Mouse (Mus musculus) stomach, embryonic 14.5 days (tissue): Measurements from ENCODE around the gene Kiss1r. TPM values are rescaled to one million over a fixed set of nuclear protein-coding genes. Genes with fewer than 3 reads are reported as not detected.

Source experiments
- ATAC-seq: fragments of 200-750 bp; cut with Nextera tagmentation; 2 replicates; pipeline ENCODE4 v1.8.0; 2017; ENCODE audit warnings: low read depth, moderate TSS enrichment; ENCODE audit not compliant: insufficient number of reproducible peaks, insufficient read depth, low FRiP score
- H3K27ac ChIP-seq: fragments of 300-500 bp; sonication (generic); 2 replicates; pipeline ENCODE4 v1.5.1; 2014; ENCODE audit warnings: mild to moderate bottlenecking, low read length, moderate library complexity, mixed read lengths
- H3K27me3 ChIP-seq: fragments of 300-500 bp; sonication (generic); 2 replicates; pipeline ENCODE4 v1.6.1; 2014; ENCODE audit warnings: low read length, control low read depth, mixed read lengths; ENCODE audit not compliant: control insufficient read depth, insufficient read depth
- H3K36me3 ChIP-seq: fragments of 300-500 bp; sonication (generic); 2 replicates; pipeline ENCODE4 v1.6.1; 2014; ENCODE audit warnings: mild to moderate bottlenecking, control low read depth, low read length, moderate library complexity, mixed read lengths; ENCODE audit not compliant: control insufficient read depth, insufficient read depth
- H3K4me1 ChIP-seq: fragments of 300-500 bp; sonication (generic); 2 replicates; pipeline ENCODE4 v1.6.1; 2014; ENCODE audit warnings: low read length, control low read depth, mixed read lengths; ENCODE audit not compliant: control insufficient read depth, insufficient read depth
- H3K4me2 ChIP-seq: fragments of 300-500 bp; sonication (generic); replicated peaks from 2 replicates; pipeline ENCODE4 v1.6.1; 2014; ENCODE audit warnings: low read depth, low read length, control low read depth
- H3K4me3 ChIP-seq: fragments of 300-500 bp; sonication (generic); 2 replicates; pipeline ENCODE4 v1.5.1; 2014; ENCODE audit warnings: low read depth, low read length, control low read depth
- H3K9ac ChIP-seq: fragments of 300-500 bp; sonication (generic); replicated peaks from 2 replicates; pipeline ENCODE4 v1.6.1; 2014; ENCODE audit warnings: low read depth, mild to moderate bottlenecking, control low read depth, low read length, moderate library complexity, mixed read lengths
- H3K9me3 ChIP-seq: fragments of 300-500 bp; sonication (generic); 2 replicates; pipeline ENCODE4 v1.6.1; 2016; ENCODE audit warnings: low read depth, low read length, control low read depth; ENCODE audit not compliant: control insufficient read depth
- WGBS: fragments of 180-500 bp; shearing (Covaris S2); extraction: QIAGEN DNeasy Blood & Tissue Kit; methylation state at CpG from one replicate; pipeline ENCODE4 v1.1.7; 2014; 5-methylcytosine and 5-hydroxymethylcytosine counted together
- polyA plus RNA-seq: library from polyadenylated mRNA; unstranded; fragments of >200 nt; fragmentation: Nextera tagmentation; extraction: Ambion mirVana; gene quantifications from 2 replicates; pipeline ENCODE4 v1.2.1, GENCODE M21; 2014

Gene Kiss1r
- polyA plus RNA-seq, 1 experiment from 2014 or later: 1.0 TPM

DNA sequence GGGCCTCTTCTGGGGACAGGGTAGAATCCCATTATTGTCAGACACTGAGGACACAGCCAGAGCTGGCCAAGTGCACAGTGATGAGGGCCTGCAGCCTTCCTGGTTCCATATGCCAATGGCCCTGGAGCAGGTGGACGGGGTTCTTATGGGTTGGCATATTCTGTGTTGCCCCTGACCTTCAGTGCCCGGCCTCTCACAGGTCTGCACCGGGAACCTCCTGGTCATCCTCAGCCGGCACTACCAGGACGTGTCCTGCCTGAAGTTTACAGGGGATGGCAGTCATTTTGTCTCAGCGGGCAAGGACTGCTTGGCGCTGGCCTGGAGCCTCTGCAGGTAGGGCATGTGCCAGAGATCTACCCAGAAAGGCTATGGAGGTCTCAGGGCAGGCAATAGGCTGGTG, 48.0 kb downstream of the Kiss1r start:
- Histone ChIP-seq H3K9me3 (no peaks in the 10 kb centered on the region), H3K36me3 (peaks cover 60% of the 10 kb centered on the region), H3K27me3 (no peaks in the 10 kb centered on the region), H3K4me1 (peaks cover 9% of the 10 kb centered on the region), H3K9ac (no peak overlapping the region), H3K27ac (no peak overlapping the region), H3K4me3 (no peak overlapping the region), H3K4me2 (no peak overlapping the region)
- 94% methylated on average over 7 of the region's 7 CpGs for WGBS
- ATAC-seq: no peak

DNA sequence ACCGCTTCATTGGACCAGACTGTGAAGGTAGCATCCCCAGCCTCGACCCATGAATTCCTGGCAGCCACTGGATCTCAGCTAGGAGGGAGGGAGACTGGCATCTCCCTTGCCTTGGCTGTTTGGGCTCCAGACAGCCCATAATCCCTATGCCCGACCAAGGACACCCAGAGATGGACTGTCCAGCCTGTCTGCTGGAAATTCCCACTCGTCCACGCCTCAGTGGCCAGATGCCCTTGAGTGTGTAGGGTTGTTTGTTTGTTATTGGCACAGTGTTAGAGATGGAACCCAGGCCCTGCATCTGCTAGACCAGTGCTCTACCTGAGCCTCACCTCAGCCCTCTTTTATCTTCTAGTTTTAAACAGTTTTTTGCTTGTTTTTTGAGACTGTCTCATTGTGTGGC, 48.6 kb downstream of the Kiss1r start:
- no peak overlapping the region for H3K4me3 ChIP-seq
- 93% methylated on average over 5 of the region's 5 CpGs for WGBS
- H3K9ac ChIP-seq: no peak overlapping the region
- no peak for ATAC-seq
- H3K36me3 ChIP-seq: peaks cover 60% of the 10 kb centered on the region
- H3K27me3 ChIP-seq: no peaks in the 10 kb centered on the region
- peaks cover 9% of the 10 kb centered on the region for H3K4me1 ChIP-seq
- H3K9me3 ChIP-seq: no peaks in the 10 kb centered on the region
- no peak overlapping the region for H3K27ac ChIP-seq
- no peak overlapping the region for H3K4me2 ChIP-seq

DNA sequence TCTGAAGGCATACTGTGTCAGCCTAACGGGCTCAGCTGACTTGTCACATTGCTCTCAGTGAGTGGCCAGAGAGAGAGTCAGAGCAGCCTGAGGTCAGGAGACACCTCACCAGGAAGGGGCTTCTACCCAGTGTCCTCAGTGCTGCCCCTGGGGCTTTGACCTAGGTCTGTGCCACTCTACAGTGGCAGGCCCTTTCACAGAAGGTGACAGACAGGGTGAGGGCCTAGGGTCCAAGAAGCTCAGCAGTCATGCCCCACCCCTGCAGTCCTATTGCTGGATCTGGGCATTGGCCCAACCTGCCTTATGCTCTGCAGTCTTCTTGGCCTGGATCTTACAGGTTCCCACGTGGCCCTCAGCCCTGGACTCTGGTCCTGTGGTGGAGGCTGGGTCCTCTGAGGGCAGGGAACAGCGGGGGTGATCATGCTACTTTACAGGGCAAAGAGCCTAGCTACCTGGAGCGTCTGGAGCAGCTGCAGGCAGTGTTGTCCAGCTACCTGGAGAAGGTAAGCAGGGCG, 50.2 kb downstream of the Kiss1r start:
- Histone ChIP-seq H3K27me3 (peaks cover 6% of the 10 kb centered on the region; the same call in 1 of the 2 replicates), H3K4me2 (no peak overlapping the region), H3K9ac (no peak overlapping the region), H3K27ac (no peak overlapping the region), H3K4me1 (peaks cover 3% of the 10 kb centered on the region; the same call in 1 of the 2 replicates), H3K36me3 (peaks cover 52% of the 10 kb centered on the region), H3K4me3 (no peak overlapping the region), H3K9me3 (no peaks in the 10 kb centered on the region)
- ATAC-seq: no peak
- WGBS: 94% methylated on average over 5 of the region's 5 CpGs

DNA sequence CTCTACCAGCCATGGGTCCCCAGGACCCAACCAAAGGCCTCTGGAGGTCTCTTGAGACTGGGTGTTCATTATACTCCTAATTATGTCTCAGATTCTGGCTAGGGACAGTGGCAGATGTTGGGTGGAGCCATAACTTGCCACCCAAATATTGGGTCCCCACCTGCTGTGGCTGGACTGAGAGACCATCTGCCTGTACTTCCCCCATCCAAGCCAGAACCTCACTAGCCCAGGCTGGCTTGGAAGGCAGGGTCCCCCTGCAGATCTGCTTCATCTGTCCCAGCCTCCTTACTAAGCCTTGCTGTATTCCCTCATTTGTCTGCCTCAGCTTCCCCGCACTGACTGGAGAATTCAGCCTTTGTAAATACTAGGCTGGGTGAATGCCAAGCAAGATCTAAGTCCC, 51.4 kb downstream of the Kiss1r start:
- no peak overlapping the region for H3K27ac ChIP-seq
- H3K9ac ChIP-seq: no peak overlapping the region
- ATAC-seq: no peak
- no peak overlapping the region for H3K4me2 ChIP-seq
- peaks cover 45% of the 10 kb centered on the region for H3K36me3 ChIP-seq
- H3K9me3 ChIP-seq: no peaks in the 10 kb centered on the region
- H3K4me1 ChIP-seq: peaks cover 3% of the 10 kb centered on the region; the same call in 1 of the 2 replicates
- WGBS: 60% methylated on average over 1 of the region's 1 CpGs
- no peak overlapping the region for H3K4me3 ChIP-seq
- peaks cover 6% of the 10 kb centered on the region; the same call in 1 of the 2 replicates for H3K27me3 ChIP-seq

DNA sequence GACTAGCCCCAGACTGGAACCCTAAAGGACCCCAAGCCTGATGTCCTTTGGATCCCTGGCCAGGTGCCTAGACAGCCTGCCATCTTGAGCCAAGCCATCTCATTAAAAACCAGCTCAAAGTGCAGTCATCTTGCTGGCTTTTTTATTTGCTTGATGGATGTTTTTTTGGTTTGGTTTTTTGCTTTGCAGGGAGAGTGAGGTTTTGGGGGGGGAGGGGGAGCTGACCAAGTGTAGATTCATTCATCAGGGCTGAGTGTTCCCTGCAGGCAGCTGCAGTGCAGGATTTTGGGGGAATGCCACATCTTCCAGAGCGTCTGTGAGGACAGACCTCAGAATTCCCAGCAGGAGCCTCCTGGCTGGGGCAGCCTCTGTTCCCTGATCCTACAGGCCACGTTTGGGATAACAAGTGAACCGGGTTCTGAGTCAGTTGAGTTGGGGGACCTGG, 52.4 kb downstream of the Kiss1r start:
- no peak overlapping the region for H3K4me2 ChIP-seq
- H3K9ac ChIP-seq: no peak overlapping the region
- 13% methylated on average over 3 of the region's 3 CpGs for WGBS
- peaks cover 6% of the 10 kb centered on the region; the same call in 1 of the 2 replicates for H3K27me3 ChIP-seq
- no peak overlapping the region for H3K4me3 ChIP-seq
- H3K36me3 ChIP-seq: peaks cover 40% of the 10 kb centered on the region
- ATAC-seq: no peak
- H3K4me1 ChIP-seq: peaks cover 3% of the 10 kb centered on the region; the same call in 1 of the 2 replicates
- no peaks in the 10 kb centered on the region for H3K9me3 ChIP-seq
- no peak overlapping the region for H3K27ac ChIP-seq

DNA sequence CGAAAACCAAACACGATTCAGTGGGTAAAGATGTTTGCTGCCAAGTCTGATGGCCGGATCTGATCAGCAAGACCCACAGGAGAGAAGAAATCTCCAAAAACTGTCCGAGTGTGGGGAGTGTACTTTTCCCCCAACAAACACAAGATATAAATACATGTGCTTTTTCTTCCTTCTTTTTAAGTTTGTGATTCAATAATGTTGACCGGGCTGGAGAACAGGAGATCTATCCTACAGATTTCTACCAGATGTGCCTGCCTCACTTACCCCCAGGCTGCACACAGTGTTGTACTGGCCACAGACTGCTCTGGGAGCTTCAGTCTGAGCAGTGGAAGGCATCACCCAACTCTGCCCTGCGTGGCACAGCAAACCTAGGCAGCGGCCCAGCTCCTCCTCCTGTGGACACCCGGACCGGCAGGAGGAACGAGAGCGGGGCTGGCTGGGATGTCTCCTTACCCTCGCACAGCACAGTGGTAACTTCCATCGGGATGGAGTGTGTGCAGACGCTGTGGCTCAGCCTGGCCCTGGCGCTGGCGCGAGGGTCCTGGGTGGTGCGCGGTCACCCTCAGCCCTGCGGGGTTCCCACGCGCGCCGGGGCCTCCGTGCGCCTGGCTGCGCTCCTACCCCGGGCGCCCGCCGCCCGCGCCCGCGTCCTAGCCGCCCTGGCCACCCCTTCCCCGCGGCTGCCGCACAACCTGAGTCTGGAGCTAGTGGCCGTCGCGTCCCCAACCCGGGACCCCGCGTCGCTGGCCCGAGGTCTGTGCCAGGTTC, 53.8 kb downstream of the Kiss1r start, which contains the start of gene Grin3b:
Gene Grin3b, plus strand, starts transcription at position 301 of the 768 bp plus-strand sequence.
- ATAC-seq: peak; percentile 11; the same call in 1 of the 2 replicates

DNA sequence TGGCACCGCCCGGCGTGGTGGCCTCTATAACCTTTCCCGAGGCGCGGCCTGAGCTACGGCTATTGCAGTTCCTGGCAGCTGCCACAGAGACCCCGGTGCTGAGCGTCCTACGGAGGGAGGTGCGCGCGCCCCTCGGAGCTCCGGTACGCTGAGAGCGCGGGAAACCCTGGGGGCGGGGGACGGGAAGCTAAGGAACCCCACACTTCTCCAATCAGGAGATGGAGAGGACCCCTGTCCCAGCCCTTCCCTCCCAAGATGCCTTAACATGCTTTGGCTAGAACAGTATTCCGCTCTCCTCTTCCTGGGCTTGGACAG, 54.4 kb downstream of the Kiss1r start:
- WGBS: 2% methylated on average over 21 of the region's 21 CpGs
- Histone ChIP-seq H3K36me3 (peaks cover 27% of the 10 kb centered on the region), H3K4me1 (peaks cover 3% of the 10 kb centered on the region; the same call in 1 of the 2 replicates), H3K4me3 (peak overlapping the region; percentile 43), H3K27me3 (peaks cover 6% of the 10 kb centered on the region; the same call in 1 of the 2 replicates), H3K9me3 (0 out of 2 replicates have a peak, but pooled peaks cover 2% of the 10 kb centered on the region), H3K9ac (peak overlapping the region; percentile 42), H3K4me2 (peak overlapping the region; percentile 92), H3K27ac (no peak overlapping the region)
- ATAC-seq: peak; percentile 3; the same call in 1 of the 2 replicates

More for the DNA sequence above, 53.8 kb downstream of the Kiss1r start, which contains the start of gene Grin3b:
- Histone ChIP-seq H3K9me3 (no peaks in the 10 kb centered on the region), H3K9ac (peak within 1 kb of the TSS; percentile 42), H3K27ac (no peak within 1 kb of the TSS), H3K27me3 (peaks cover 6% of the 10 kb centered on the region; the same call in 1 of the 2 replicates), H3K4me2 (peak within 1 kb of the TSS; percentile 92), H3K36me3 (peaks cover 28% of the 10 kb centered on the region), H3K4me1 (peaks cover 3% of the 10 kb centered on the region; the same call in 1 of the 2 replicates), H3K4me3 (peak within 1 kb of the TSS; percentile 43)
- WGBS: 7% methylated on average over 45 of the region's 47 CpGs
